Mouse (Mus musculus) gastrocnemius, postnatal 36 days (tissue): Measurements from ENCODE around the gene Agl. TPM values are rescaled to one million over a fixed set of nuclear protein-coding genes. Genes with fewer than 3 reads are reported as not detected.

Experiments
- DNase-seq, 2 experiments: peaks; one replicate each; pipeline ENCODE4 v3.0.0; 2022
- intact Hi-C: fragments of 180-260 bp; cut with DNase I; formaldehyde crosslinking; loops from one replicate; pipeline ENCODE4 v1.15.1; 2025
- total RNA-seq, 2 experiments: library from RNA; stranded (reverse); gene quantifications; 2 replicates each; pipeline ENCODE4 v1.2.3; 2021

Agl gene
- total RNA-seq, 2 experiments from 2014 or later: 722 to 762 TPM

- DNase-seq: no peak
- intact Hi-C loops: no loop called here
Observed at GRCm38 (mm10) chr3:116703835-116704234, 104.1 kb downstream of the Agl start.

DNA sequence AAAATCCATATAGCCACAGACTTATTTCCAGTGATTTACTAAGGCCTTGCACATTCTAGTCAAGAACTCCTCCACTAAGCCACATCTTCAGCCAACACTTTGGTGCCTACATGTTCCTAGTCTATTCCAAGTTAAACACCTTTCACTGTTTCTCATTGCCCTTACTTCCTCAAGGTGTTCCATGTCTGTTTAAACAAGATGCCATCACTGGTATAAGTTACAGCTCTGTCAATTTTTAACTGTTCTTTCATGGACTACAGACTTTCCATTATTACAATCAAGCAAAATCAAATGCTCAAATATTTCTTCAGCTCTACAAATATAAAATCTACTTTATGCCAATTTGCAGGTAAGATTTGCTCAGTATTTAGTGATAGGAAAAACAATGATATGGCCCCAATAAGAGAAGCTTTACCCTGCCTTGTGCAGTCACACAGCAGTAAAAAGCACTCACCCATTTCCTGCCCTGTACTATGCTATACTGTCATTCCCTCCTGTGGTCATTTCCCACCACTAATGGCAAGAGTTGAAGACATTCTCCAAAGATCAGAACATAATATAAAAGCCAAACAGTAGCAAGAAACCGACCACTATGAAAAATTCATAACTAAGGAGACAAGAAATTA, 105.2 kb downstream of the Agl start:
- no peak for DNase-seq
- intact Hi-C loops: no loop called here

DNA sequence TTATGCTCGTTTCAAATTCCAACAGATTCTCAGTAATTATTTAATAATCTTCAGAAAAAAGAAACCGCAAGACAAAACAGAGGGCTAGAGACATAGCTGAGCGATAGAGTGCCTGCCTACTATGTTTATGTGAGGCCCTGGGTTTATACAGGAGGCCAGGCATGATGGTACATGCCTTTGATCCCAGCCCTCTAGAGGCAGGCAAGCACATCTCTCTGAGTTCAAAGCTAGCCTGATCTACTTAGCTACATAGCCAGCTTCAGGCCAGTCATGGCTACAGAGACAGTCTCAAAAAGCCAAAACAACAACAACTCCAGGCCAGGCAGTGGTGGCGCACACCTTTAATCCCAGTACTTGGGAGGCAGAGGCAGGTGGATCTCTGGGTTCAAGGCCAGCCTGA, 106.4 kb downstream of the Agl start:
- no peak for DNase-seq
- intact Hi-C loops: no loop called here

GRCm38 (mm10) chr3:116698786-116699185, 109.2 kb downstream of the Agl start:
- intact Hi-C loops: no loop called here

GRCm38 (mm10) chr3:116695666-116695985, 112.3 kb downstream of the Agl start:
- intact Hi-C loops: no loop called here
- no peak for DNase-seq

More at GRCm38 (mm10) chr3:116698786-116699185, 109.2 kb downstream of the Agl start:
- no peak for DNase-seq

GRCm38 (mm10) chr3:116694955-116695665, 112.9 kb downstream of the Agl start:
- DNase-seq: no peak
- intact Hi-C loops: no loop called here

- intact Hi-C loops: no loop called here
- no peak for DNase-seq
Observed at GRCm38 (mm10) chr3:116694312-116694711, 113.7 kb downstream of the Agl start.

Other genes with a start within 250 kb of the Agl start
- gene Lrrc39, start 245.2 kb downstream of the Agl start, total RNA-seq: 10 to 100 TPM; 49.4 to 55.3 TPM
- gene Sass6, start 213.2 kb downstream of the Agl start, total RNA-seq: 1 to 10 TPM; 2.2 to 2.4 TPM
- gene Trmt13, start 193.6 kb downstream of the Agl start, total RNA-seq: 1 to 10 TPM; 3.9 to 5.3 TPM
- gene Mfsd14a, start 145.5 kb downstream of the Agl start, total RNA-seq: 10 to 100 TPM; 10.2 to 11.0 TPM
- not detected for gene Gm43191, start 126.9 kb downstream of the Agl start, total RNA-seq
- gene Slc35a3, start 95.3 kb downstream of the Agl start, total RNA-seq: 1 to 10 TPM; 5.6 to 7.1 TPM
- gene Frrs1, start 51.3 kb upstream of the Agl start, total RNA-seq: 1 to 10 TPM; 2.2 to 3.4 TPM
- gene 4930455H04Rik, start 160.1 kb upstream of the Agl start, total RNA-seq: under 1 TPM in 1 of 2 experiments, not detected in 1; 0.31 TPM
- 10 to 100 TPM; 22.4 to 22.7 TPM for gene Palmd, start 160.8 kb upstream of the Agl start, total RNA-seq